Mouse (Mus musculus): ENCODE measurements at regions not wholly inside any gene's neighbourhood (a gene's known extent, or its start where the extent isn't known, plus 50 kb on each side); places are given as distances from the start of the nearest gene placed in this dataset.

DNA sequence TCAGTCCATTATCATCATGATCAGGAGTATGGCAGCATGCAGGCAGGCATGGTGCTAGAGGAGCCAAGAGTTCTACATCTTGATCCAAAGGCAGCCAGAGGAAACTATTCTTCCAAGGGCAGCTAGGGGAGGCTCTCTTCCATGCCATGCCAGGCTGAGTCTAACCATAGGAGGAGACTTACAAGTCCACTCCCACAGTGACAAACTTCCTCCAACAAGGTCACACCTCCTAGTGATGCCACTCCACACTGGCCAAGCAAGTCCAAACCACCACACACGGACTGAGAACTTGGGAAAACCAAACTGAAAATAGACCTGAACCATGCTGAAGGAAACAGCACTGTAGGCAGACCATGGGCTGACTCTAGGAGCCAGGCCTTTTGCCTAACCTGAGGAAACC is 197.4 kb downstream of the Prex1 start:
- TF ChIP-seq CTCF (IDR thresholded peaks at IDR 0.05; ENCODE audit: borderline replicate concordance, control insufficient read depth, extremely low read depth, insufficient read depth, low read length, poor library complexity) = no peak
- no peak for TF ChIP-seq POLR2A (IDR thresholded peaks at IDR 0.05; ENCODE audit: control insufficient read depth, extremely low read depth, insufficient read depth, low read length, poor library complexity)

Measured in thymus, adult 2 months (tissue).